Mouse (Mus musculus) neural tube, embryonic 11.5 days (tissue): ENCODE data around the gene Gtf3c6. TPM values are rescaled to one million over a fixed set of nuclear protein-coding genes. Genes with fewer than 3 reads are reported as not detected.

Experiments
- ATAC-seq: fragments of 200-750 bp; cut with Nextera tagmentation; 2 replicates; pipeline ENCODE4 v1.8.0; 2017; ENCODE audit warnings: moderate number of reproducible peaks, mild to moderate bottlenecking, moderate TSS enrichment, moderate library complexity; ENCODE audit not compliant: insufficient read depth, low FRiP score, low TSS enrichment
- DNase-seq: peaks from one replicate; pipeline ENCODE4 v3.0.0-alpha.2; 2015; ENCODE audit warnings: low spot score
- H3K27ac ChIP-seq: fragments of 300-500 bp; sonication (generic); 2 replicates; pipeline ENCODE4 v1.5.1; 2014; ENCODE audit warnings: low read depth, mild to moderate bottlenecking, low read length
- H3K27me3 ChIP-seq: fragments of 300-500 bp; sonication (generic); 2 replicates; pipeline ENCODE4 v1.6.1; 2014; ENCODE audit warnings: mild to moderate bottlenecking, low read length, mixed read lengths; ENCODE audit not compliant: control insufficient read depth, insufficient read depth
- H3K36me3 ChIP-seq: fragments of 300-500 bp; sonication (generic); 2 replicates; pipeline ENCODE4 v1.6.1; 2014; ENCODE audit warnings: mild to moderate bottlenecking, low read length, moderate library complexity, mixed read lengths; ENCODE audit not compliant: control insufficient read depth, insufficient read depth
- H3K4me1 ChIP-seq: fragments of 300-500 bp; sonication (generic); 2 replicates; pipeline ENCODE4 v1.6.1; 2014; ENCODE audit warnings: low read length, mixed read lengths; ENCODE audit not compliant: control insufficient read depth, insufficient read depth
- H3K4me2 ChIP-seq: fragments of 300-500 bp; sonication (generic); 2 replicates; pipeline ENCODE4 v1.6.1; 2014; ENCODE audit warnings: low read depth, mild to moderate bottlenecking, moderate library complexity
- H3K4me3 ChIP-seq: fragments of 300-500 bp; sonication (generic); 2 replicates; pipeline ENCODE4 v1.5.1; 2014; ENCODE audit warnings: low read depth, low read length
- H3K9ac ChIP-seq: fragments of 300-500 bp; sonication (generic); 2 replicates; pipeline ENCODE4 v1.6.1; 2014; ENCODE audit warnings: mild to moderate bottlenecking, low read length
- H3K9me3 ChIP-seq: fragments of 300-500 bp; sonication (generic); 2 replicates; pipeline ENCODE4 v1.6.1; 2016; ENCODE audit warnings: low read length; ENCODE audit not compliant: control insufficient read depth
- WGBS: fragments of 180-500 bp; shearing (Covaris S2); extraction: QIAGEN DNeasy Blood & Tissue Kit; methylation state at CpG from one replicate; pipeline ENCODE4 v1.1.7; 2014; 5-methylcytosine and 5-hydroxymethylcytosine counted together
- polyA plus RNA-seq: library from polyadenylated mRNA; unstranded; fragments of >200 nt; fragmentation: Nextera tagmentation; extraction: Ambion mirVana; gene quantifications from 2 replicates; pipeline ENCODE4 v1.2.1, GENCODE M21; 2014

Gtf3c6 gene
- polyA plus RNA-seq, 1 experiment from 2014 or later, result 141 TPM

DNA sequence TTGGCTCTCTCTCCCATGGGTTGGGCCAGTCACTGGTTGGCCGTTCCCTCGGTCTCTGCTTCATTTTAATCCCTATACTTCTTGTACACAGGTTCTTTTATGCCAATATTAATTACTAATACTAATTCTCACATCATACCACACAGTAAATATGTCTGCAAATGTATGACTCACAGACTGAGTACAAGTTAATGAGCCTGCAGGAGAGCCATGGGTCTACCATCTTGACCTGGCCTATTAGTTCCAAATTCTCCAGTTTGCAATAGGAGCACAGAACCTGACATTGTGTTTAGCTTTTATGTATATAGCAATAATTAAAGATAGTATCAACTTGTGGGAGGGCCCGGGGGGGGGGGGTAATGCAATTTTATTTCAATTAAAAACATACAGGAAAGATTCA is 27.1 kb upstream of the Gtf3c6 start:
- no peak overlapping the region for H3K4me2 ChIP-seq
- no peak overlapping the region for H3K4me3 ChIP-seq
- ATAC-seq (no peak), DNase-seq (no peak)
- no peaks in the 10 kb centered on the region for H3K9me3 ChIP-seq
- H3K27me3 ChIP-seq, result no peaks in the 10 kb centered on the region
- H3K27ac ChIP-seq, result no peak overlapping the region
- no peak overlapping the region for H3K9ac ChIP-seq
- WGBS, result 91% methylated on average over 3 of the region's 3 CpGs
- peaks cover 3% of the 10 kb centered on the region for H3K36me3 ChIP-seq
- no peaks in the 10 kb centered on the region for H3K4me1 ChIP-seq

GRCm38 (mm10) chr10:40284179-40284831 is 26.4 kb upstream of the Gtf3c6 start:
- Histone ChIP-seq H3K4me3 (no peak overlapping the region), H3K27ac (no peak overlapping the region), H3K4me2 (no peak overlapping the region), H3K27me3 (no peaks in the 10 kb centered on the region), H3K36me3 (peaks cover 3% of the 10 kb centered on the region), H3K4me1 (no peaks in the 10 kb centered on the region), H3K9ac (no peak overlapping the region), H3K9me3 (no peaks in the 10 kb centered on the region)
- DNase-seq (no peak), ATAC-seq (no peak)
- WGBS, result 82% methylated on average over 10 of the region's 10 CpGs

- Histone ChIP-seq H3K9me3 (no peaks in the 10 kb centered on the region), H3K4me2 (no peak overlapping the region), H3K4me3 (no peak overlapping the region), H3K4me1 (no peaks in the 10 kb centered on the region), H3K27ac (no peak overlapping the region), H3K9ac (no peak overlapping the region), H3K36me3 (peaks cover 3% of the 10 kb centered on the region), H3K27me3 (no peaks in the 10 kb centered on the region)
- WGBS, result 94% methylated on average over 9 of the region's 9 CpGs
- ATAC-seq (no peak), DNase-seq (no peak)
These were observed 25.7 kb upstream of the Gtf3c6 start for GRCm38 (mm10) chr10:40283636-40284035.

DNA sequence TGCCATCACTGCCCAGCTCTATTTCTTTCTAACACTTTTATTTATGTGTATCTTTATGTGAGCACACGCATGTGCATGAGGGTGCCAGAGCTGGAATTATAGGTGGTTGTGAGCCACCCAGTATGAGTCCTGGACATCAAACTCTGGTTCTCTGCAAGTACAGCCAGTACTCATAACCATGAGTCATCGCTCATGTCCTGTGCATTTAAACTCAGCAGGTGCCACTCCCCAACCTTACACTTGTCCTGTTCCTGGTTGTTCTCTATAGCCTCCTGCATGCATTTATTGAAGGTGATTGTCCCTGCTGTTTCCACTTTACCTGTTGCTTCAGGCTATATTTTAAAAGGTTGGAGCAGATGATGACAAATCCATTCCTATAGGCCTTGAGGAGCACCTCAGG is 23.7 kb upstream of the Gtf3c6 start:
- Histone ChIP-seq H3K27ac (no peak overlapping the region), H3K36me3 (peaks cover 3% of the 10 kb centered on the region), H3K4me2 (no peak overlapping the region), H3K4me3 (no peak overlapping the region), H3K27me3 (no peaks in the 10 kb centered on the region), H3K9ac (no peak overlapping the region), H3K4me1 (no peaks in the 10 kb centered on the region), H3K9me3 (no peaks in the 10 kb centered on the region)
- no peak for ATAC-seq
- WGBS, result 94% methylated on average over 2 of the region's 2 CpGs
- DNase-seq, result no peak

GRCm38 (mm10) chr10:40278317-40278716 is 20.4 kb upstream of the Gtf3c6 start:
- DNase-seq (no peak), ATAC-seq (no peak)
- H3K9me3 ChIP-seq, result no peaks in the 10 kb centered on the region
- no peaks in the 10 kb centered on the region for H3K36me3 ChIP-seq
- H3K4me1 ChIP-seq, result no peaks in the 10 kb centered on the region
- H3K4me3 ChIP-seq, result no peak overlapping the region
- 77% methylated on average over 5 of the region's 5 CpGs for WGBS
- no peak overlapping the region for H3K9ac ChIP-seq
- H3K27ac ChIP-seq, result no peak overlapping the region
- H3K4me2 ChIP-seq, result no peak overlapping the region
- no peaks in the 10 kb centered on the region for H3K27me3 ChIP-seq

DNA sequence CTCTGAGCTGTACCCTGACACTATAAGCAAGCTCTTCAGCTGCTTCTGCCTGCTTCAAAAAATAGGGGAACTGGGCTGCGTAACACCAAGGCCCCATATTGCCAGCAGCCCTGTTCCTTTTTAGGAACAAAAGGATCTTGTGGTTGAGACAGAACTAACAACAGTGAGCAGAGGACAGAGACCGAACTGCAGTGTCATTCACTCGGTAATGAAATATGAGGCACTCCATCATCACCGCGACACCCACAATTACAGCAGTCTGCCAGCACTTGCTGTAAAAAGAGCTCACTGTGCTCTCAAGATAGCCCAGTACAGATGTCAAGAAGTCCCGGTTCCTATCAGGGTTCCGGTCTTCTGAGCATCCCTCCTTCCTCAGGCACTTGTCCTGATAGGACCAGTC is 18.1 kb upstream of the Gtf3c6 start:
- no peaks in the 10 kb centered on the region for H3K36me3 ChIP-seq
- ATAC-seq, result no peak
- H3K4me2 ChIP-seq, result no peak overlapping the region
- 67% methylated on average over 7 of the region's 7 CpGs for WGBS
- DNase-seq, result peak; percentile 18
- H3K27me3 ChIP-seq, result no peaks in the 10 kb centered on the region
- H3K4me1 ChIP-seq, result no peaks in the 10 kb centered on the region
- no peak overlapping the region for H3K9ac ChIP-seq
- no peak overlapping the region for H3K4me3 ChIP-seq
- H3K9me3 ChIP-seq, result no peaks in the 10 kb centered on the region
- no peak overlapping the region for H3K27ac ChIP-seq

DNA sequence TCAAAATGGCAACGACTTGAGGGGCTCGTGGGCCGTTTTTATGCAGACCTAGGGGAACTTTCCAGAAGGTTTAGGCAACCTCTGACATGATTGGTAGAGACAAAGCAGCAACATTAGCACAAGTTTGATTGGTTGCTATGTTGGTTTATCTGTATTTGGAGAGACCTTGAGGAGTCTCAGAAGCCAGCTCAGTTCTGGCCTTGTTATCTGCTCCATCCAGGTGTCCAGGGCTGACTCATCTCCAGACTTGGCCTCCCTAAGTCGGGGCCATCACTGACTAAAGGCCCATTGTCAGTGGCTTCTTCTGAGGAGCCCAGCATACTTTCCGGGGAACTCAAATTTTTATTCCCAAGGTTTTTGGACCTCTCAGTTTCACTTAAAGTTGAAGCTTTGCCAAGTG is 16.0 kb upstream of the Gtf3c6 start:
- 85% methylated on average over 5 of the region's 5 CpGs for WGBS
- ATAC-seq (no peak), DNase-seq (no peak)
- H3K4me2 ChIP-seq, result no peak overlapping the region
- no peak overlapping the region for H3K4me3 ChIP-seq
- H3K27me3 ChIP-seq, result no peaks in the 10 kb centered on the region
- no peak overlapping the region for H3K9ac ChIP-seq
- H3K27ac ChIP-seq, result no peak overlapping the region
- H3K4me1 ChIP-seq, result no peaks in the 10 kb centered on the region
- no peaks in the 10 kb centered on the region for H3K9me3 ChIP-seq
- H3K36me3 ChIP-seq, result no peaks in the 10 kb centered on the region

- H3K36me3 ChIP-seq, result no peaks in the 10 kb centered on the region
- H3K4me3 ChIP-seq, result no peak overlapping the region
- 87% methylated on average over 3 of the region's 3 CpGs for WGBS
- no peak overlapping the region for H3K9ac ChIP-seq
- no peaks in the 10 kb centered on the region for H3K9me3 ChIP-seq
- H3K4me1 ChIP-seq, result no peaks in the 10 kb centered on the region
- ATAC-seq (no peak), DNase-seq (no peak)
- no peak overlapping the region for H3K27ac ChIP-seq
- no peaks in the 10 kb centered on the region for H3K27me3 ChIP-seq
- no peak overlapping the region for H3K4me2 ChIP-seq
These were observed 13.3 kb upstream of the Gtf3c6 start for GRCm38 (mm10) chr10:40271216-40271615.

GRCm38 (mm10) chr10:40264920-40265319 is 7.0 kb upstream of the Gtf3c6 start:
- no peak overlapping the region for H3K27ac ChIP-seq
- no peaks in the 10 kb centered on the region for H3K9me3 ChIP-seq
- H3K4me3 ChIP-seq, result no peak overlapping the region
- H3K27me3 ChIP-seq, result no peaks in the 10 kb centered on the region
- ATAC-seq (no peak), DNase-seq (no peak)
- no peak overlapping the region for H3K4me2 ChIP-seq
- 90% methylated on average over 3 of the region's 3 CpGs for WGBS
- no peaks in the 10 kb centered on the region for H3K36me3 ChIP-seq
- no peaks in the 10 kb centered on the region for H3K4me1 ChIP-seq
- no peak overlapping the region for H3K9ac ChIP-seq
